Mouse (Mus musculus): ENCODE results near the gene Bag3.

- TF ChIP-seq CTCF (IDR thresholded peaks at IDR 0.05) (no peak), POLR2A (IDR thresholded peaks at IDR 0.05; ENCODE audit: insufficient read depth, low read depth, low read length) (peak; percentile 24; the same call in 1 of the 2 replicates), EP300 (IDR thresholded peaks at IDR 0.05; ENCODE audit: insufficient read depth, low read depth, low read length) (peak; percentile 51; the same call in 1 of the 2 replicates)
Observed at GRCm38 (mm10) chr7:128538196-128538595, 14.8 kb downstream of the Bag3 start.
